Mouse (Mus musculus) large intestine, adult 2 months (tissue): ENCODE results near the gene Prrc2a. TPM values are rescaled to one million over a fixed set of nuclear protein-coding genes. Genes with fewer than 3 reads are reported as not detected.
A peak's percentile ranks its signal among the peaks of the same experiment; 100 is the strongest.
"Not testable (repeated sequence)": the region's sequence is repeated elsewhere in the genome, so short reads cannot be mapped to it uniquely, and the experiment has no call there.

Experiments
- DNase-seq: peaks from one replicate; pipeline ENCODE4 v3.0.0-alpha.2; 2012; ENCODE audit warnings: low read depth, low spot score
- WGBS: fragments of 180-500 bp; shearing (Covaris S2); methylation state at CpG from one replicate; pipeline ENCODE4 v1.1.7; 2018; 5-methylcytosine and 5-hydroxymethylcytosine counted together
- polyA plus RNA-seq: library from polyadenylated mRNA; depleted of rRNA; stranded (reverse); fragments of >200 nt; gene quantifications from 2 replicates; pipeline ENCODE4 v1.2.3, GENCODE M21; 2012

The Prrc2a gene
- polyA plus RNA-seq, 1 experiment, result 272 TPM

- 76% methylated on average over 6 of the region's 6 CpGs for WGBS
Measured at GRCm38 (mm10) chr17:35141971-35142370, 22.7 kb downstream of the Prrc2a start.

GRCm38 (mm10) chr17:35140490-35140996 lies 24.2 kb downstream of the Prrc2a start:
- 77% methylated on average over 16 of the region's 16 CpGs for WGBS
- DNase-seq, result no peak

More at GRCm38 (mm10) chr17:35141971-35142370, 22.7 kb downstream of the Prrc2a start:
- DNase-seq, result no peak

GRCm38 (mm10) chr17:35139269-35139668 lies 25.4 kb downstream of the Prrc2a start:
- DNase-seq, result no peak
- 90% methylated on average over 3 of the region's 3 CpGs for WGBS

DNA sequence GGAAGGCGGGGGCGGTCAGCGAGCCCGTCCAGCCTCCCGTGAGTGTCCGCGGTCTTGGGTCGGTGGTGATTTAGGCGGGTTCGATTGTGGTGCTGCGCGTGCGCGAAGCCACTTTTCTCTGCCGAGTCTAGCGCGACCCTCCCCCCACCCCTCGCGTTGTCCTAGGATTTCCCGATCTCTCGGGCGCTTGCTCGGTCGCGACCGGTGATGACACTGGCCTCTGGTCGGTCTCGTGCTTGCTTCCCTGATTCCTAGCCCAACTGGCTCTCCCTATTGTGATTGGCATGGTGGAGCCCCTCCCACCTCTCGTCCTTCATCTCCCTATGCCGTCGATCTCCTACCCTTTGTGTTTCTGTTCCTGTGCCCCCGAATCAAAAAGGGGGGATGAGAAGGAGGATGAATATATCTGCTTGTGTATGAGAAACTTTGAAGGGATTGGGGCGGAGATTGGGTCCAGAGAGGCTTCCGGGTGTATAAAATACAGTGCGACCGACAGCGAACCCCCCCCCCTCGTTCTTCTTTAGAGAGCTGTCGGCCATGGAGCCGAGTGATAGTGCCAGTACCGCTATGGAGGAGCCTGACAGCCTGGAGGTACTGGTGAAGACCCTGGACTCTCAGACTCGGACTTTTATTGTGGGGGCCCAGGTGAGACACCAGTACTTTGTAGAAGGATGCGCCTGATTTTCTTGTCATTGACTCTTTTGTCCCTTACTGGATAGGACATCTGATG lies 28.9 kb downstream of the Prrc2a start:
- DNase-seq, result no peak
- WGBS, result under 1% methylated on average over 43 of the region's 43 CpGs

DNA sequence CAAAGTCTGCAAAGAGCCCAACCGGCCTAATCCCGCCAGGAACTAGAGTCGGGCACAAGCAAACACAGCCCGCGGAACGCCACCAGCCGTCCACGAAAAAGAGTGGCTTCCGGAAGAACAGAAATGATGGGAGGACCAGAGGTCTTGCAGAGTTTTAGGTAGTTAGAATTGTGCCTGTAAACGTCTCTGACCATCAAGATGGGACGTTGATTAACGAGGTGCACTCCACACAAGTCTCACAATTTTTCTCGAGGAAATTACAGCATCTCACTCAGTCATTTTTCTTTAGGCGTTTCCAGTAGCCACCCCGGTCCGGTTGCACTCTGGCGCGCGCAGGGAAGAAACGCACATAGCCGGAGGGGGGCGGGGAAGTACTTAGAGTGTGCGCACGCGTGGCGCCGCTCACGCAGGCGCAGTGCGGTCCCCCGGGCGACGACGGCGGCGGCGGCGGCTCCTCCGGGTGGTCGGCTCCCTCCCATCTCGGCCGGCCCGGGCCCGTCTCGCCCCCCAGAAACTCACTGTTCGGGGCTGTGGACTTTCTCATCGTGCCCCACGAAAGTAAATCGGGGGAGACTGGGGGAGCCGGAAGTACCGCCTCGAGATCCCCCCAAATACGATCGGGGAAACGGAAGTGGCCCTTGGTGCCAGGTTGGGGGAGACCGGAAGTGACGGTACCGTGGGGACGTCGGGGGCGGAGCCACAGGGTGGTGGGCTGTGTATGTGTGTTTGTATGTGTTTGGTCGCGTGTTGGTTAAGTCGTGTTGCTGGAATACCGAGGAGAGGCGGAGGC lies 29.7 kb downstream of the Prrc2a start, which contains the start of gene Bag6:
Bag6 (plus strand) TSS at position 378 of the 790 bp plus-strand sequence.
- WGBS, result under 1% methylated on average over 66 of the region's 66 CpGs

GRCm38 (mm10) chr17:35133517-35133916 lies 31.2 kb downstream of the Prrc2a start:
- no peak for DNase-seq
- WGBS, result 93% methylated on average over 7 of the region's 7 CpGs

More for the DNA sequence above, 29.7 kb downstream of the Prrc2a start, which contains the start of gene Bag6:
- no peak for DNase-seq

DNA sequence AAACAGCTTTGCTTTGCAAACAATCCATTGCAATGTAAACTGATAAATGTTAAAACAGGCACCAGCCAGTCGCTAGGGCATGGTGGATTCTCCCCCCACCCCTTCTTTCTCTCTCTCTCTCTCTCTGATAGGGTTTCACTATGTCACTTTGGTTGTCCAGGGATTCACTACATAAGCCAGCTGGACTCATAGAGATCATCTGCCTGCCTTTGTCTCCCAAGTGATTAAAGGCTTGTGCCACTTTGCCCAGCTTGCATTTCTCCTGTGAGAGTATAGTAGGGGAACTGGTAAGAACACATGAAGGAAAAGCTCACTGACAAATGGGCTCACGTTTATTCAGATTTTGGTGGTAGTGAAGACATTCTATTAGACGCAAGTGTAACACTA lies 32.5 kb downstream of the Prrc2a start:
- 55% methylated on average over 3 of the region's 3 CpGs for WGBS

DNA sequence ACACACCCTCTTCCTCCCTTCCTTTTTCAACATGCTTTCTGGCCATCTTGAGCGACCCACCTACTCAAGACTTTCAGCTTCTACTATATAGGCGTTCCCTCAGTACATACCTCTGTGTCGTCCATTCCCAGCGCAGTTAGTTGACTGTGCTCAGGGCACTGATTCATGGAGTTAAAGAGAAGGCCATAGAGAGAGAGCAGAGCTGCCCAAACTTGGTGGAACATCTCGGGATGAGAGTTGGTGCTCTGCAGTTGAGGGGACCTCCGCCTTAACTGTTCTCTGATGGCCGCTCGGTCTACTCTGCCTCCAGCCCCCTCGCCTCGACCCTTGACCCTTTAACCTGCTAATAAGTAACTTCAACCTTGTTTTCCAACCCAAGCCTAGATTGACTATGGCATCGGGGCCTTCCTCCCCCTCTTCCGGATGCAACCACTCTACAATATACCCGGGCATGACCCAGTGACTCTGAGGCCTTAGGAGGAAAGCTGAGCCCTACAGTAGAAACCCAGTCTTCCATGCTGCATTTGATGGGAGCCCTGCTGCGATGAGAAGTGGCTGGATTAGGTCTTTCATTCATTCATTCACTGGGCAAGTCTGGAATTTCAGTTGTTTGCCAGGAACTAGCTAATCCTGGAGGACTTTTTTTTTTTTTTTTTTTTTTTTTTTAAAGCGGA lies 33.1 kb downstream of the Prrc2a start, which contains the start of gene Apom:
Apom (minus strand) TSS at position 551 of the 674 bp plus-strand sequence.
- WGBS, result 59% methylated on average over 15 of the region's 15 CpGs
- no peak for DNase-seq

More for the DNA sequence above, 32.5 kb downstream of the Prrc2a start:
- DNase-seq, result no peak

- no peak for DNase-seq
- 86% methylated on average over 8 of the region's 8 CpGs for WGBS
Measured at GRCm38 (mm10) chr17:35131038-35131437, 33.7 kb downstream of the Prrc2a start.

- 71% methylated on average over 11 of the region's 11 CpGs for WGBS
- no peak for DNase-seq
Measured at GRCm38 (mm10) chr17:35128996-35129395, 35.7 kb downstream of the Prrc2a start.

- DNase-seq, result no peak
- 40% methylated on average over 13 of the region's 13 CpGs for WGBS
Measured at GRCm38 (mm10) chr17:35127017-35127416, 37.7 kb downstream of the Prrc2a start.

GRCm38 (mm10) chr17:35126206-35126611 lies 38.5 kb downstream of the Prrc2a start, which contains the start of gene D17H6S53E:
D17H6S53E (plus strand) TSS chr17:35126373.
- DNase-seq, result no peak
- 0% methylated on average over 36 of the region's 36 CpGs for WGBS

- 11% methylated on average over 6 of the region's 6 CpGs for WGBS
- DNase-seq, result no peak
Measured at GRCm38 (mm10) chr17:35125578-35125977, 39.1 kb downstream of the Prrc2a start.

GRCm38 (mm10) chr17:35125081-35125480 lies 39.6 kb downstream of the Prrc2a start:
- WGBS, result 86% methylated on average over 1 of the region's 1 CpGs
- DNase-seq, result no peak

DNA sequence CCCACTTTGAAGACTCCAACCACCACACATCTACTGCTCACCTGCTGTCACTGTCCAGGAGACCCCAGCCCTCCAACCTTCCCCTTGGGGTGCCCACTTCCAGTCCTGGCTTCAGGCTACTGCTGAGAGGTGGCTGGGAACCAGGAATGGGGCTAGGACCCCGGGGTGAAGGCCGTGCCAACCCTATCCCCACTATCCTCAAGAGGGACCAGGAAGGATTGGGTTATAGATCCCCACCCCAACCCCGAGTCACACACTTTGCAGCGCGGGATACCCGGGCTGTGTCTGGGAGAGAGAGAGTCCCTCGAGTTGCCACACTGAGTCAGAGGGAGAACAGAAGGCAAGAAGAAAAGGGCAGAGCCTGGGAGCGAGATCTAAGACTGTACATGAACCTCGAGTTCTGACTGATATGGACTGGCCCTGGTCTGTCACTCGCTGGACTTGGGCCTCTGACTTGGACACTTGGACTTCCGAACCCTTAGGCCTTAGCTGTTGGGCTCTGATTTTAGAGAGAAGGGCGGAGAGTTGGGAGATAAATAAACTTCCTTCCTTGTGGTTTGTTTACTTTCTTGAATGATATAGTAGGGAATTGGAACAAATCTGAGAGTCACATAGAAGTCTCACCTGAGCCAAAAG lies 40.3 kb downstream of the Prrc2a start:
- DNase-seq, result not testable (repeated sequence)
- WGBS, result 50% methylated on average over 12 of the region's 12 CpGs

- 89% methylated on average over 9 of the region's 9 CpGs for WGBS
- DNase-seq, result not testable (repeated sequence)
Measured at GRCm38 (mm10) chr17:35123287-35123686, 41.4 kb downstream of the Prrc2a start.

DNA sequence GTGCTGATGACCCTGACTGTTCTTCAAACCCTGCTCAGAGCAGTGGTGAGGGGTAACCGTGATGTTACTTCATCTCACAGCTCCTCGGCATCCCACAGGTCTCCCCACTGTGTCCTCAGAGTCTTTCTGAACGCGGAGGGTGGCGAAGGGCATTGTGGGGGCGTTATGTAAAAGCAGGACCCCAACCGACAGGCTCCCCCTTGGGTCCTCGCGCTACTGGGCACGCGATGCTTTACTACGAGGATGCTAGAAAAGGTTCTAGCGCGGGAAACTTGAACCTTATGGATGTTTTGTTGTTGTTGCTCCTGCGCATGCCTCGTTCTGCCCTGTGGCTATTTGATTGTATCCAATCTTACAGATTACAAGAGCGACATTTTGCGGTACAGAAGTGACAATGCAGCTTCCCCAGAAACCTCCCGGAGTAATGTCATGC lies 42.8 kb downstream of the Prrc2a start, which contains the start of gene Csnk2b:
Csnk2b (minus strand) TSS at position 183 of the 433 bp plus-strand sequence.
- no peak for DNase-seq
- under 1% methylated on average over 19 of the region's 19 CpGs for WGBS

- under 1% methylated on average over 50 of the region's 50 CpGs for WGBS
- DNase-seq, result peak; percentile 87
Measured at GRCm38 (mm10) chr17:35121143-35121799, 43.4 kb downstream of the Prrc2a start, which contains the start of gene Gpank1. Gpank1 (plus strand) TSS chr17:35121455.
